Mouse (Mus musculus) NIH3T3 (cell line): Measurements from ENCODE around the gene Gm11564.
"Not testable (repeated sequence)": the region's sequence is repeated elsewhere in the genome, so short reads cannot be mapped to it uniquely, and the experiment has no call there.

Experiments used
- DNase-seq: peaks from one replicate; pipeline ENCODE4 v3.0.0-alpha.2; 2012; ENCODE audit warnings: low read depth

Gm11564 gene

GRCm38 (mm10) chr11:99815566-99815965, at the start of gene Gm11564:
Gene Gm11564 (minus strand): TSS chr11:99815666.
- not testable (repeated sequence) for DNase-seq

DNA sequence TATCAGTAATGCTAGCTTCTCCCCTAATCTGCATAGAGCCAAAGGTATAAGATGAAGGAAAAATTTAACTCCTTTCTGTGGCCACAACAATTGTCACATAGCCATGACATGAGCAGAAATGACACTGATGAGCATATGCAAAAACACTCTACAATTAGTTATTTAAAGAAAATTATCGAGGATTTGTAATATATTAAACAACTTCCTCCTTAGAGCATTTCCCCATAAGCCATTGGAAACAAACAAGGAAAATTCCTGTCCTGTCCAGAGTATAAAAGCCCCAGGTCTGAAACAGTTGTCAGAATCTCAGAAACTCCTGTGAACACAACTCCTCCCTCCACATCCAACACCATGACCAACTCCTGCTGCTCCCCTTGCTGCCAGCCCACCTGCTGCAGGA, 48.7 kb upstream of the Gm11564 start, which contains the start of gene Gm11559:
Gene Gm11559, plus strand, starts transcription at position 301 of the 400 bp plus-strand sequence.
- not testable (repeated sequence) for DNase-seq

DNA sequence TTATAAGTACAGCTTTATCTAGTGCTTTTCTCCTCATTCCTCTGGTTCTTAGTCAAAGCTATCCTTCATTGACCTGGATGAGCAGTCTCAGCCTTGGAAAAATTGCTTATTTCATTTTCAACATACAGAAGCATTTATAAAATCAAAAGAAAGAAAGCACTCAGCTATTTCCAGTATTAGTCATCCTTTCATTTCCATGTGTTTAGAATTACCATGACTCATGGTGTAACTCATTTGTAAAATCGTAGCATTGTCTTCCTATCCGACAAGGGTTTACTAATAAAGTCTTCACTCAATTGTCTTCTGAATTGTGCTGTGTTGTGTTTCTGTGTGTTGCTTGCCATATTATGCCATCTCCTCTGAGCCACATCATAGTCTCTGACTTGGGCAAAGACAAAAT, 43.3 kb upstream of the Gm11564 start:
- peak; percentile 41 for DNase-seq

DNA sequence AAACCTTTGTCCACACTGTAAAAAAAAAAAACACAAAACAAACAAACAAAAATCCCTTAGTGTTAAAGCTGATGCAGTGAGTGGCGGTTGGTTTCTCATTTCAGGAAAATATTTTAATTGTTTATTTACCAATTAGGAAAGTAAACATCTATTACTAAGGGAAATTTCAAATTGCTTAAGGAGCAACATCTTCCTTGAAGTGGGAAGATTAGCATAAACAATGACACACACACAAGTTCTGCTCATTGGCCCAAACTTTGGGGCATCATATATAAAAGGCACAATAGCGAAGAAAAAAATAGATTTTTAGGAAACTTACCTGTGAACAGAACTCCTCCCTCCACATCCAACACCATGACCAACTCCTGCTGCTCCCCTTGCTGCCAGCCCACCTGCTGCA, 42.2 kb upstream of the Gm11564 start, which contains the start of gene Gm11568:
Gene Gm11568, plus strand, starts transcription at position 301 of the 400 bp plus-strand sequence.
- DNase-seq: no peak

DNA sequence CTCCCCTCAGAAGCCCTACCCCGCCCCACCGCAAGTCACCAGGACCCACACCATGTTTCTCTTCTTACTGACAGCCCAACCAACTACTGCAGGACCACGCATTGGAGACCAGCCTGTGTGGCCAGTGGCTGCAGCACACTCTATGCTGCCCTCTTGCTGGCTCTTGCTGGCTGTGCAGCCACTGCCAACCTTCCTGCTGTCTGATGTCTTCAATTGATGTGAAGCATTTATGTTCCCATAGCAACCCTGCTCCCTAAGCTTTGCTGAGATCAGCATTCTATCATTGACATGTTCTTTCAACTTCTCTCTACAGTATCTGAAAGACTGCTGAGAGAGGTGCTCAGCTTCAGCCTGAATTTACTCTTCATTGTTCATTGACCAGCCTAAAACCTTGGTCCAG, 38.7 kb upstream of the Gm11564 start:
- peak; percentile 19 for DNase-seq

GRCm38 (mm10) chr11:99851508-99851907, 36.0 kb upstream of the Gm11564 start, which contains the start of gene Krtap4-16:
Gene Krtap4-16 (minus strand): TSS chr11:99851608.
- no peak for DNase-seq

- DNase-seq: no peak
These were observed 31.3 kb upstream of the Gm11564 start for GRCm38 (mm10) chr11:99846746-99847145.

DNA sequence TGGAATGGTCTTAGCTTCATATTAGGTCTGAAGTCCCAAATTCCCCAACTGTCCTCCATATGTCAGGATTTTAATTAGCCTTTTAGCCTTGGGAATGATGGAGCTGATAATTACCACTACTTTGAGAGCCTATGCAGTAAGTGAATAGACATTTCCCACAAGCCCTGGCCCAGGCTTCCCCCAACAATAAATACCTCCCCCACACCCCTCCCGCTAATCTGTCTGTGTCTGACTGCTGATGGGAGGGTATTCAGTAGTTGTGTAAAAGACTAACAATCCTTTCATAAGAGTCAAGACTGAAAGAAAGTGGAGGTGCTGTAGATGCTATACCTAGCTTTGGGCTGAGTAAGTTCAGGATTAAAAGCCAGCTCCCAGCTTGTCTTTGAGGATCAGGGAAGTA, 26.7 kb upstream of the Gm11564 start:
- DNase-seq: no peak

GRCm38 (mm10) chr11:99837966-99838365, 22.5 kb upstream of the Gm11564 start, which contains the start of gene 2300003K06Rik:
Gene 2300003K06Rik (minus strand): TSS chr11:99838066.
- DNase-seq: no peak

GRCm38 (mm10) chr11:99809792-99810191, 5.7 kb downstream of the Gm11564 start, which contains the start of gene Krtap4-13:
Gene Krtap4-13 (minus strand): TSS chr11:99809892.
- not testable (repeated sequence) for DNase-seq

- not testable (repeated sequence) for DNase-seq
These were observed 11.1 kb downstream of the Gm11564 start, which contains the start of gene Gm11554 for GRCm38 (mm10) chr11:99804346-99804745. Gene Gm11554 (minus strand): TSS chr11:99804446.

GRCm38 (mm10) chr11:99798832-99799231, 16.6 kb downstream of the Gm11564 start, which contains the start of gene Gm11569:
Gene Gm11569 (minus strand): TSS chr11:99798932.
- not testable (repeated sequence) for DNase-seq

DNA sequence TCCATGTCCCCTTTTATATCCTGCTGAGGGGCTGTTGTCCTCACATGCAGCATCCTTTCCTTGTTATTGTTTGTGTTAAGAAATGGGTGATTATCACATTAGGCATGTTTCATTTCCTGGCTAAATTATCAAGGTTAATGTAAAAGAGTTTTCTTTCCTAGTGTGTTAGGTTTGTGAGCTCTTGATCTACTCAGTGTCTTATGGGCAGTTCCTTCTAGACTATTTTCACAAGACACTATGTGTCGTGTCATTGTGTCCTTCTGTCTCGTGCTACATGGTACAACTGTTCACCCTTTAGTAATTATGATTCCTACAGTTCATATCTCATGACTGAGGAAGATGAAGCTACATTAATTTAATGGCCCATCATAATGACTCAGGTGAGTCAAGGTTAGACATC, 22.1 kb downstream of the Gm11564 start, which contains the start of gene Gm11596:
Gene Gm11596, minus strand, starts transcription at position 101 of the 400 bp plus-strand sequence.
- DNase-seq: no peak

GRCm38 (mm10) chr11:99784900-99785299, 30.6 kb downstream of the Gm11564 start, which contains the start of gene Krtap4-9:
Gene Krtap4-9 (plus strand): TSS chr11:99785200.
- not testable (repeated sequence) for DNase-seq

DNA sequence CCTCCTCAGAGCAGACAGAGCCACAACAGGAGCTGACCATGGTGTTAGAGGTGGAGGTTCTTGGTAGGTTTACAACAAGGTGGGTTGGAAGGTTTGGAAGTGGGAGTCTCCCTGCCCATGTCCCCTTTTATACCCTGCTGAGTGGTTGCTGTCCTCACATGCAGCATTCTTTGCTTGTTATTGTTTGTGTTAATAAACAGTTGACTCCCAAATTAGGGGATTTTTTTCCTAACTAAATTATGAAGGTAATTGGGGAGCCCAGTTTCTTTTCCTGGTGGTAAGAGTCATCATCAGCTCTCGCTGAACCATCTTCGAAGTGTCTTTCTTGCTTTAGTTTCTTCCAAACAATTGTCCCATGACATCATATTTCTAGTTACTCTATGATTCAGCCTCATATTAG, 34.9 kb downstream of the Gm11564 start, which contains the start of gene Krtap4-8:
Gene Krtap4-8, minus strand, starts transcription at position 101 of the 400 bp plus-strand sequence.
- DNase-seq: no peak

GRCm38 (mm10) chr11:99778401-99778800, 37.1 kb downstream of the Gm11564 start:
- no peak for DNase-seq

- not testable (repeated sequence) for DNase-seq
These were observed 42.7 kb downstream of the Gm11564 start, which contains the start of gene Gm11595 for GRCm38 (mm10) chr11:99772813-99773212. Gene Gm11595 (minus strand): TSS chr11:99772913.

GRCm38 (mm10) chr11:99768410-99768809, 47.1 kb downstream of the Gm11564 start:
- DNase-seq: peak; percentile 30
